Mouse (Mus musculus) liver, adult 2 months (tissue): Measurements from ENCODE around the gene Ndc1.

Experiments
- CTCF ChIP-seq: fragments of 200-500 bp; IDR thresholded peaks from 2 replicates; pipeline ENCODE4 v1.5.1; 2011; ENCODE audit warnings: low read depth, low read length, control low read depth
- POLR2A ChIP-seq: fragments of 200-500 bp; IDR thresholded peaks from 2 replicates; pipeline ENCODE4 v1.6.1; 2011; ENCODE audit warnings: low read length, control low read depth; ENCODE audit not compliant: insufficient read depth; ENCODE audit errors: extremely low read depth

DNA sequence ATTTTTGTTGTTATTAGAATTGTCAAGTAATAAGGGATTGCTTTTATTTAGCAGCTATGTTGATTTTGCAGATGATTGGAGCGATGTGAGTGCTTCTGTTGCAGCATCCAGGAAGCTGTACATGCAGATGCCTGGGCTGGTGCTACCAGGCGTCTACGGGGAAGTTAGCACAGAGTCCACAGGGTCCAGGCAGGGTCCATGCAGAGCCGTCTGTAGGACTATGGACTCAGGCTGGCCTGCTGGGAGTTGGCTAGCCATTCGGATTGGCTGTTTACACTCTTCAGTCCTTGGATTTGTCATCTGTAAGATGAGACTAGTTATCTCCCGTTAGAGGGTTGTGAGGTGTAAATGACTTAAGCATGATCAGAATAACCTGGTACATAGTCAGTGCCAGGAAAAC lies 11.4 kb downstream of the Ndc1 start:
- TF ChIP-seq CTCF (no peak), POLR2A (no peak)
